Mouse (Mus musculus): ENCODE data around the gene Mroh2a.

- TF ChIP-seq CTCF (IDR thresholded peaks at IDR 0.05; ENCODE audit: insufficient read depth, low read depth, low read length) (no peak), POLR2A (IDR thresholded peaks at IDR 0.05; ENCODE audit: insufficient read depth, low read depth, low read length) (no peak)
These were observed 32.8 kb downstream of the Mroh2a start for GRCm38 (mm10) chr1:88259643-88260024.

All from olfactory bulb, adult 2 months (tissue).